Mouse (Mus musculus) lung, postnatal 10 days (tissue): ENCODE data around the gene Soat1.
"Not testable (repeated sequence)": the region's sequence is repeated elsewhere in the genome, so short reads cannot be mapped to it uniquely, and the experiment has no call there.

Experiments
- DNase-seq: peaks from one replicate; pipeline ENCODE4 v3.0.0; 2021

The Soat1 gene

GRCm38 (mm10) chr1:156473961-156474503 is at the start of gene Soat1:
Soat1 (minus strand) TSS chr1:156474331.
- peak; percentile 94 for DNase-seq

- DNase-seq: not testable (repeated sequence)
These were observed 49.7 kb upstream of the Soat1 start, which contains the start of gene Gm10031 for GRCm38 (mm10) chr1:156523842-156524241. Gm10031 (plus strand) TSS chr1:156524012.

- DNase-seq: peak; percentile 69
These were observed 47.8 kb upstream of the Soat1 start for GRCm38 (mm10) chr1:156521796-156522517.

GRCm38 (mm10) chr1:156520136-156520780 is 46.1 kb upstream of the Soat1 start:
- DNase-seq: no peak

GRCm38 (mm10) chr1:156507753-156508152 is 33.6 kb upstream of the Soat1 start:
- DNase-seq: no peak

GRCm38 (mm10) chr1:156505901-156506300 is 31.8 kb upstream of the Soat1 start:
- no peak for DNase-seq

- no peak for DNase-seq
These were observed 30.9 kb upstream of the Soat1 start for GRCm38 (mm10) chr1:156504945-156505523.

- no peak for DNase-seq
These were observed 22.8 kb upstream of the Soat1 start for GRCm38 (mm10) chr1:156496910-156497309.

- DNase-seq: no peak
These were observed 20.9 kb upstream of the Soat1 start for GRCm38 (mm10) chr1:156495025-156495424.

- no peak for DNase-seq
These were observed 17.2 kb upstream of the Soat1 start for GRCm38 (mm10) chr1:156491226-156491796.

- no peak for DNase-seq
These were observed 13.9 kb upstream of the Soat1 start for GRCm38 (mm10) chr1:156488031-156488430.

- no peak for DNase-seq
These were observed 13.4 kb upstream of the Soat1 start for GRCm38 (mm10) chr1:156487498-156487897.

GRCm38 (mm10) chr1:156481826-156482225 is 7.7 kb upstream of the Soat1 start:
- DNase-seq: no peak

- DNase-seq: no peak
These were observed 2.4 kb upstream of the Soat1 start for GRCm38 (mm10) chr1:156476535-156476934.

GRCm38 (mm10) chr1:156476016-156476415 is 1.9 kb upstream of the Soat1 start:
- no peak for DNase-seq

GRCm38 (mm10) chr1:156474854-156475253 is 723 bp upstream of the Soat1 start:
- DNase-seq: no peak

GRCm38 (mm10) chr1:156473003-156473402 is 1.1 kb downstream of the Soat1 start:
- no peak for DNase-seq

GRCm38 (mm10) chr1:156471955-156472354 is 2.2 kb downstream of the Soat1 start:
- DNase-seq: no peak

- DNase-seq: no peak
These were observed 3.1 kb downstream of the Soat1 start for GRCm38 (mm10) chr1:156471071-156471470.

- DNase-seq: no peak
These were observed 3.6 kb downstream of the Soat1 start for GRCm38 (mm10) chr1:156470557-156470956.

- no peak for DNase-seq
These were observed 5.6 kb downstream of the Soat1 start for GRCm38 (mm10) chr1:156468576-156468975.

- no peak for DNase-seq
These were observed 6.4 kb downstream of the Soat1 start for GRCm38 (mm10) chr1:156467655-156468255.

GRCm38 (mm10) chr1:156464963-156465362 is 9.2 kb downstream of the Soat1 start:
- peak; percentile 19 for DNase-seq
